Mouse (Mus musculus) midbrain, embryonic 16.5 days (tissue): ENCODE data around the gene Gsap. TPM values are rescaled to one million over a fixed set of nuclear protein-coding genes. Genes with fewer than 3 reads are reported as not detected.

ENCODE experiments used
- ATAC-seq: fragments of 200-750 bp; cut with Nextera tagmentation; 2 replicates; pipeline ENCODE4 v1.8.0; 2017; ENCODE audit warnings: moderate TSS enrichment
- H3K27ac ChIP-seq: fragments of 300-500 bp; sonication (generic); 2 replicates; pipeline ENCODE4 v1.5.1; 2014; ENCODE audit warnings: mild to moderate bottlenecking, low read length, mixed read lengths
- H3K27me3 ChIP-seq: fragments of 300-500 bp; sonication (generic); 2 replicates; pipeline ENCODE4 v1.6.1; 2014; ENCODE audit warnings: low read depth, low read length, mixed read lengths; ENCODE audit not compliant: control insufficient read depth, insufficient read depth
- H3K36me3 ChIP-seq: fragments of 300-500 bp; sonication (generic); 2 replicates; pipeline ENCODE4 v1.6.1; 2014; ENCODE audit warnings: mild to moderate bottlenecking, low read length, moderate library complexity, mixed read lengths; ENCODE audit not compliant: control insufficient read depth, insufficient read depth
- H3K4me1 ChIP-seq: fragments of 300-500 bp; sonication (generic); 2 replicates; pipeline ENCODE4 v1.6.1; 2014; ENCODE audit warnings: mild to moderate bottlenecking, low read length, mixed read lengths; ENCODE audit not compliant: control insufficient read depth, insufficient read depth
- H3K4me2 ChIP-seq: fragments of 300-500 bp; sonication (generic); 2 replicates; pipeline ENCODE4 v1.6.1; 2014; ENCODE audit warnings: mild to moderate bottlenecking, low read length, mixed read lengths
- H3K4me3 ChIP-seq: fragments of 300-500 bp; sonication (generic); 2 replicates; pipeline ENCODE4 v1.5.1; 2014; ENCODE audit warnings: low read depth, mild to moderate bottlenecking, low read length, moderate library complexity, mixed read lengths
- H3K9ac ChIP-seq: fragments of 300-500 bp; sonication (generic); 2 replicates; pipeline ENCODE4 v1.6.1; 2014; ENCODE audit warnings: low read depth, low read length, mixed read lengths
- H3K9me3 ChIP-seq: fragments of 300-500 bp; sonication (generic); replicated peaks from 2 replicates; pipeline ENCODE4 v1.6.1; 2014; ENCODE audit warnings: mild to moderate bottlenecking, low read length, mixed read lengths; ENCODE audit not compliant: control insufficient read depth, poor library complexity, severe bottlenecking
- WGBS: fragments of 180-500 bp; shearing (Covaris S2); extraction: QIAGEN DNeasy Blood & Tissue Kit; methylation state at CpG from one replicate; pipeline ENCODE4 v1.1.7; 2014; 5-methylcytosine and 5-hydroxymethylcytosine counted together
- polyA plus RNA-seq: library from polyadenylated mRNA; unstranded; fragments of >200 nt; fragmentation: Nextera tagmentation; extraction: Ambion mirVana; gene quantifications from 2 replicates; pipeline ENCODE4 v1.2.1, GENCODE M21; 2015

Gsap gene
- polyA plus RNA-seq, 1 experiment from 2014 or later: 12.4 TPM

- no peak for ATAC-seq
- Histone ChIP-seq H3K27me3 (no peaks in the 10 kb centered on the region), H3K27ac (no peak overlapping the region), H3K9me3 (no peaks in the 10 kb centered on the region), H3K36me3 (no peaks in the 10 kb centered on the region), H3K4me3 (no peak overlapping the region), H3K9ac (no peak overlapping the region), H3K4me1 (no peaks in the 10 kb centered on the region), H3K4me2 (no peak overlapping the region)
- WGBS: 87% methylated on average over 1 of the region's 1 CpGs
Observed at GRCm38 (mm10) chr5:21203504-21203903, 17.4 kb downstream of the Gsap start.

- Histone ChIP-seq H3K27ac (no peak overlapping the region), H3K27me3 (no peaks in the 10 kb centered on the region)
Observed at GRCm38 (mm10) chr5:21204157-21204556, 18.1 kb downstream of the Gsap start.

GRCm38 (mm10) chr5:21206014-21206413 lies 20.0 kb downstream of the Gsap start:
- Histone ChIP-seq H3K9me3 (no peaks in the 10 kb centered on the region), H3K27me3 (no peaks in the 10 kb centered on the region)
- WGBS: 97% methylated on average over 4 of the region's 4 CpGs

More at GRCm38 (mm10) chr5:21204157-21204556, 18.1 kb downstream of the Gsap start:
- H3K4me2 ChIP-seq: no peak overlapping the region
- H3K36me3 ChIP-seq: no peaks in the 10 kb centered on the region
- no peaks in the 10 kb centered on the region for H3K4me1 ChIP-seq
- no peaks in the 10 kb centered on the region for H3K9me3 ChIP-seq
- ATAC-seq: no peak
- WGBS: 94% methylated on average over 3 of the region's 3 CpGs
- no peak overlapping the region for H3K4me3 ChIP-seq
- no peak overlapping the region for H3K9ac ChIP-seq

GRCm38 (mm10) chr5:21211406-21211805 lies 25.4 kb downstream of the Gsap start:
- no peaks in the 10 kb centered on the region for H3K27me3 ChIP-seq
- H3K9ac ChIP-seq: no peak overlapping the region
- no peaks in the 10 kb centered on the region for H3K36me3 ChIP-seq
- H3K27ac ChIP-seq: no peak overlapping the region
- H3K9me3 ChIP-seq: no peaks in the 10 kb centered on the region
- 85% methylated on average over 1 of the region's 1 CpGs for WGBS
- no peaks in the 10 kb centered on the region for H3K4me1 ChIP-seq
- ATAC-seq: no peak
- no peak overlapping the region for H3K4me2 ChIP-seq
- no peak overlapping the region for H3K4me3 ChIP-seq

More at GRCm38 (mm10) chr5:21206014-21206413, 20.0 kb downstream of the Gsap start:
- ATAC-seq: no peak
- H3K9ac ChIP-seq: no peak overlapping the region
- H3K36me3 ChIP-seq: no peaks in the 10 kb centered on the region
- no peak overlapping the region for H3K4me3 ChIP-seq
- no peaks in the 10 kb centered on the region for H3K4me1 ChIP-seq
- no peak overlapping the region for H3K27ac ChIP-seq
- H3K4me2 ChIP-seq: no peak overlapping the region

GRCm38 (mm10) chr5:21212933-21213332 lies 26.9 kb downstream of the Gsap start:
- WGBS: 91% methylated on average over 3 of the region's 3 CpGs
- no peaks in the 10 kb centered on the region for H3K4me1 ChIP-seq
- no peaks in the 10 kb centered on the region for H3K36me3 ChIP-seq
- no peak overlapping the region for H3K4me2 ChIP-seq
- H3K4me3 ChIP-seq: no peak overlapping the region
- ATAC-seq: no peak
- no peaks in the 10 kb centered on the region for H3K27me3 ChIP-seq
- no peak overlapping the region for H3K27ac ChIP-seq
- H3K9ac ChIP-seq: no peak overlapping the region
- H3K9me3 ChIP-seq: no peaks in the 10 kb centered on the region

- Histone ChIP-seq H3K9me3 (no peaks in the 10 kb centered on the region), H3K36me3 (no peaks in the 10 kb centered on the region), H3K4me2 (no peak overlapping the region), H3K4me1 (no peaks in the 10 kb centered on the region), H3K27me3 (no peaks in the 10 kb centered on the region), H3K27ac (no peak overlapping the region), H3K4me3 (no peak overlapping the region), H3K9ac (no peak overlapping the region)
- WGBS: 87% methylated on average over 5 of the region's 5 CpGs
- ATAC-seq: no peak
Observed at GRCm38 (mm10) chr5:21213801-21214200, 27.7 kb downstream of the Gsap start.

- H3K4me2 ChIP-seq: no peak overlapping the region
- H3K27me3 ChIP-seq: no peaks in the 10 kb centered on the region
- no peak overlapping the region for H3K4me3 ChIP-seq
- no peak overlapping the region for H3K9ac ChIP-seq
- H3K36me3 ChIP-seq: no peaks in the 10 kb centered on the region
- no peak overlapping the region for H3K27ac ChIP-seq
- H3K4me1 ChIP-seq: no peaks in the 10 kb centered on the region
- 85% methylated on average over 14 of the region's 14 CpGs for WGBS
- no peak for ATAC-seq
- no peaks in the 10 kb centered on the region for H3K9me3 ChIP-seq
Observed at GRCm38 (mm10) chr5:21217453-21218294, 31.6 kb downstream of the Gsap start.

- Histone ChIP-seq H3K4me1 (no peaks in the 10 kb centered on the region), H3K27me3 (no peaks in the 10 kb centered on the region), H3K9ac (no peak overlapping the region), H3K36me3 (no peaks in the 10 kb centered on the region), H3K4me2 (no peak overlapping the region), H3K27ac (no peak overlapping the region), H3K4me3 (no peak overlapping the region), H3K9me3 (no peaks in the 10 kb centered on the region)
- 94% methylated on average over 6 of the region's 6 CpGs for WGBS
- ATAC-seq: no peak
Observed at GRCm38 (mm10) chr5:21232876-21233275, 46.8 kb downstream of the Gsap start.

- no peaks in the 10 kb centered on the region for H3K4me1 ChIP-seq
- H3K27me3 ChIP-seq: no peaks in the 10 kb centered on the region
- no peak overlapping the region for H3K4me3 ChIP-seq
- no peak overlapping the region for H3K4me2 ChIP-seq
- ATAC-seq: no peak
- 78% methylated on average over 1 of the region's 1 CpGs for WGBS
- no peak overlapping the region for H3K27ac ChIP-seq
- no peaks in the 10 kb centered on the region for H3K9me3 ChIP-seq
- H3K36me3 ChIP-seq: no peaks in the 10 kb centered on the region
- H3K9ac ChIP-seq: no peak overlapping the region
Observed at GRCm38 (mm10) chr5:21244575-21244974, 58.5 kb downstream of the Gsap start.
